Mouse (Mus musculus): ENCODE results near the gene Cdh22. TPM values are rescaled to one million over a fixed set of nuclear protein-coding genes. Genes with fewer than 3 reads are reported as not detected.

Cdh22 gene
- total RNA-seq, 2 experiments from 2014 or later = 1.1 to 1.2 TPM

- no peak for DNase-seq
Measured at GRCm38 (mm10) chr2:165081257-165081656, 153.4 kb downstream of the Cdh22 start.

GRCm38 (mm10) chr2:165080657-165081056 is 154.0 kb downstream of the Cdh22 start:
- peak; percentile 44 for DNase-seq

- peak; percentile 74 for DNase-seq
Measured at GRCm38 (mm10) chr2:165078605-165079004, 156.0 kb downstream of the Cdh22 start.

GRCm38 (mm10) chr2:165078045-165078444 is 156.6 kb downstream of the Cdh22 start:
- no peak for DNase-seq

- DNase-seq = no peak
Measured at GRCm38 (mm10) chr2:165077055-165077454, 157.6 kb downstream of the Cdh22 start.

GRCm38 (mm10) chr2:165074937-165075336 is 159.7 kb downstream of the Cdh22 start:
- peak; percentile 88 for DNase-seq

GRCm38 (mm10) chr2:165074081-165074884 is 160.4 kb downstream of the Cdh22 start:
- DNase-seq = no peak

- no peak for DNase-seq
Measured at GRCm38 (mm10) chr2:165073381-165073781, 161.3 kb downstream of the Cdh22 start.

- peak; percentile 79 for DNase-seq
Measured at GRCm38 (mm10) chr2:165070096-165070816, 164.4 kb downstream of the Cdh22 start.

GRCm38 (mm10) chr2:165068806-165069205 is 165.8 kb downstream of the Cdh22 start:
- DNase-seq = no peak

- DNase-seq = no peak
Measured at GRCm38 (mm10) chr2:165064489-165064888, 170.2 kb downstream of the Cdh22 start.

GRCm38 (mm10) chr2:165061638-165062433 is 172.8 kb downstream of the Cdh22 start:
- no peak for DNase-seq

Other genes starting within 250 kb of the Cdh22 start
- gene Ncoa5, start 200.0 kb downstream of the Cdh22 start, total RNA-seq (2021) = 10 to 100 TPM; 29.3 to 35.9 TPM
- 1 to 10 TPM; 2.9 to 3.3 TPM for gene Cd40, start 179.2 kb downstream of the Cdh22 start, total RNA-seq (2021)
- gene 1700025C18Rik, start 144.1 kb downstream of the Cdh22 start, total RNA-seq (2021) = not detected
- gene Slc35c2, start 53.0 kb upstream of the Cdh22 start, total RNA-seq (2021) = 10 to 100 TPM; 33.0 to 34.1 TPM
- 10 to 100 TPM; 27.0 to 34.7 TPM for gene Elmo2, start 91.6 kb upstream of the Cdh22 start, total RNA-seq (2021)
- not detected for gene Zfp663, start 133.9 kb upstream of the Cdh22 start, total RNA-seq (2021)
- gene Zfp334, start 153.4 kb upstream of the Cdh22 start, total RNA-seq (2021) = 1 to 10 TPM; 5.1 to 6.0 TPM
- gene Ocstamp, start 165.6 kb upstream of the Cdh22 start, total RNA-seq (2021) = under 1 TPM; 0.30 to 0.51 TPM
- 10 to 100 TPM; 17.4 to 38.9 TPM for gene Slc13a3, start 238.4 kb upstream of the Cdh22 start, total RNA-seq (2021)

Measured in adrenal gland, postnatal 10 days (tissue).